Mouse (Mus musculus): ENCODE results near the gene Man2b1.

- no peak for TF ChIP-seq POLR2A (IDR thresholded peaks at IDR 0.05; ENCODE audit: low read depth, low read length)
- no peak for TF ChIP-seq MAZ (IDR thresholded peaks at IDR 0.05; ENCODE audit: low read depth, low read length)
- no peak for TF ChIP-seq CTCF (conservative IDR thresholded peaks at IDR 0.05 in 1 of 2, IDR thresholded peaks at IDR 0.05 in 1 of 2; ENCODE audit: low read depth in 2 of 2, low read length in 2 of 2)
- no peak for TF ChIP-seq JUN (IDR thresholded peaks at IDR 0.05; ENCODE audit: insufficient read depth, low read depth, low read length)
- no peak for TF ChIP-seq ELF1 (IDR thresholded peaks at IDR 0.05; ENCODE audit: low read depth, low read length)
- TF ChIP-seq ZC3H11A (IDR thresholded peaks at IDR 0.05; ENCODE audit: low read depth, low read length), result no peak
- TF ChIP-seq HCFC1 (IDR thresholded peaks at IDR 0.05; ENCODE audit: low read depth, low read length), result no peak
- TF ChIP-seq USF2 (conservative IDR thresholded peaks at IDR 0.05; ENCODE audit: low read depth, low read length), result no peak
- TF ChIP-seq CHD2 (IDR thresholded peaks at IDR 0.05; ENCODE audit: low read length), result no peak
- TF ChIP-seq MAFK (IDR thresholded peaks at IDR 0.05; ENCODE audit: insufficient replicate concordance, low read length), result no peak
Measured at GRCm38 (mm10) chr8:85067982-85068381, 15.1 kb upstream of the Man2b1 start, which contains the start of gene Gm5741.
